Mouse (Mus musculus): ENCODE data around the gene Tob2.

DNA sequence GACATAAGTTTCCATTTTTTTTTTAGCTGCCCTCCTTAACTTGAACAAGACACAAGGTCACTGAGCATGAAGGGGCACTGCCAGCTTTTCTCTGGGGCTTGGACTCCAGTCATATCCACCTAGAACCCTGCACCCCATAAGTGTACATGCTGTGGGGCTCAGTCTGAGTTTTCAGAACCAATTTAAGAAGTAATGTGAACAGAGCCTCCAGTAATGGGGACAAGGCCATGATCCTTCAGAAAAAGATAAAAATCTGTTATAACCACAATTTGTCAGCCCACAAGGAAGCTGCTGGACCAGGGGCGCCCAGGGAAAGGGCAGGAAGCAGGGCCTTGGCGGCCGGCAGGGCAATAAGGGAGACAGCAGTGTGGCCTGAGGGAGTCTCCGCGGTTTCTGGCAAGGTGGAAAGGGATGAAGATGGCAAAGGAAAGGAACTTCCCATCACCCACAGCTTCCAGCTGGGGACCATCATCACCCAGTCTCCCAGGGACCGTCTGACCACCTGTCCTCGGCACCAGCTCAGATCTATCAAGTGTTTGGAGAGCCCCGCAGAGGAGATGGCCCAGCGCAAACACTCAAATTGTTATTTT is 6.1 kb downstream of the Tob2 start:
- TF ChIP-seq EP300 (IDR thresholded peaks at IDR 0.05; ENCODE audit: low read depth), result no peak
- no peak for TF ChIP-seq CTCF (IDR thresholded peaks at IDR 0.05; ENCODE audit: low read depth)

Measured in liver, embryonic 14.5 days (tissue).